Mouse (Mus musculus): ENCODE results near the gene Hes5.
A peak's percentile ranks its signal among the peaks of the same experiment; 100 is the strongest.

Hes5 gene

DNA sequence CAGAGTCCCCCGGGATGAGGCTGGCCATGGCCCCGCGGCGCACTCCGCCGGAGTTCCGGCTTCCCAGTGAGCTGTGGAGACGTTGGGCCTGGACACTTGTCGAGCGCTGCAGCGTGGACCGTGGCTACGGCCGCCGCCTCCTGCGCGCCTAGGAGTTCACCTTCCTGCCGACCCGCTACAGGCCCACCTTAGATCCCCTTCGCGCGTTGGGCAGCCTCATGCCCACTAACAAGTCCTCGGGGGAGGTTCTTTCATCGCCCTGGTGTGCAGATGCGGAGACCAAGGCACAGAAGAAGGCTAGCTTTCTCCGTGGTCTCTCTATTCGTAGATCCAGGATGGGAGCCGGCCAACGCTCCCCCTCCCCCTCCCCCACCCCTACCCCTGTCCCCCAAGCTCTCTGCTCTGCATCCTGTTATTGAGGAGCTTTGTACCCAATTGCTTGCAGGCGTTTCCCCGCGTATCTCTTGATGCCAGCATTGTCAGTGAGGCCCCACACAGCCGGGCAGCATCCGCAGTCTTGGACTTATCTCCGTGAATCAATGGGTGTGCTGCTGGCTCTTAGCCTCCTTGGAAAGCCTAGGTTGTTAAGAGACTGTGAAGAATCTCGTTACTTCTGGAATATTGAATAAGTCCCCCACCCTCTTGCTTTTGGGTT lies 4.0 kb downstream of the Hes5 start:
- DNase-seq (ENCODE audit: low read depth, low spot score): no peak

DNA sequence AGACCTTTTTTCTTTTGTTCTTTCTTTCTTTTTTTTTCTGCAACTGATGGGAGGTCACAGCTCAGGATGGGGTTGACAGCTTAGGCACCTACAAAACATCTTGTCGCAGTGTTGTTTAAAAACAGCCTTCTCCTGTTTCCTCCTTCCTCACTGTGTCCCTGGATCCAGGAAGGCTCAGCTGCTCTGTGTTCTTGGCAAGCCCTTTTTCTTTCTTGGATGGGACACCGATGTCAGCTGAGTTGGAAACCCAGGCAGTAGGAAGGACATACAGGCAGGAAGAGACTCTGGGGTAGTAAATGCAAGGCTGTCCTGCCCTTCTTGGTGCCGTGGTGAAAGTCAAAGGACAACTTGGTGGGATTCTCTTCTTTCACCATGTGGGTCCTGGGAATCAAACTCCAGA lies 5.1 kb downstream of the Hes5 start:
- DNase-seq (ENCODE audit: low read depth, low spot score): no peak

DNA sequence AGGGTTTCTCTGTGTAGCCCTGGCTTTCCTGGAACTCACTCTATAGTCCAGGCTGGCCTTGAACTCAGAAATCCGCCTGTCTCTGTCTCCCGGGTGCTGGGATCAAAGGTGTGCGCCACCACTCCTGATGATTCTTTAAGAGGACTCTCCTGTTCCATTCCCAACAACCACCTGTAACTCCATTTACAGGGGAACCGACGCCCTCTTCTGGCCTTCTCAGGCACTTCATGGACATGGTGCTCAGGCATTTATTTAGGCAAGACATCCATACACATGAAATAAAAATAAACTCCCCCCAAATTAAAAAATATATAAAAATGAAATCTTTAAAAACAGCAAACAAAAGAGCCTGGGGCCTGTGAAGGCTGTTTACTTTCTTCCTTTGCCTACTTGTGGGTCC lies 6.5 kb downstream of the Hes5 start:
- no peak for DNase-seq (ENCODE audit: low read depth, low spot score)

DNA sequence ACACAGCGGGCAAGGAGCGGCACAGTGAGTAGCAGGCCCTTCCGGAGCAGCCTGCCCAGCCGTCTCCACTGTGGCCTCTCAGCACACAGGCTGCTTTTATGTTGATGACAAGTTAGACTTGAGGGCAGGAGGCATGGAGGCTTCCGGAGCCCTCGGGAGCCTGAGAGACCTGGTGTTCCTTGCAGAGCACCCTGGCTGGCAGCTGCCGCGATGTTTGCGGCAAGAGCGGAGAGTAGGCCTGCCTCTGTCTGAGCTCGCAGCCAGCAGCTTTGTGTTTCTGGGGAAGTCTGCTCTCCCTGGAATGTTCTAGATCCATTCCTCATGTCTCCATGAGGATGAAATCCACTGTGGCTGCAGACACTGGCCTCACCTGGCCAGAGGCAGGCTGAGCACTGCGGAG lies 11.8 kb downstream of the Hes5 start:
- DNase-seq (ENCODE audit: low read depth, low spot score): no peak

DNA sequence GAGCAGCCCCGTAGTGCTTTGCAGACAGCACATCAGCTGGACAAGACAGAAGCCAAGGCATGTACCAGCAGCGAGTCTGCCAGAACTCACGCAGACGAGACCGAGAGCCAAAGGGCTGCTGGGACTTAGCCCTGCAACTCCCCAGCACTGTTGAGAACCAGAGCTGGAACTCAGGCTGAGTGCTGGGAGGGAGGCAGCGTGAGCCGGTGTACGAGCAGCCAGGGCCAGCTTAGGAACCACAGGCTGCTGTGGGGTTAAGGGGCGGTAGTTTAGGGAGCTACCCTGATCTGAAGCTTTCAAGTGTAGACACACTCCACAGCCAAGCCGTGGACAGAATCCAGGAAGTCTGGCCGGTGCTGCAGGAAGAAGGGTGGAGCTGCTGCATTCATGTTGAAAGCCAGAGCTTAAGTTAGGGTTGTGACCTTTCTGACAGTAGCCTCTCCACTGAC lies 13.5 kb downstream of the Hes5 start:
- DNase-seq (ENCODE audit: low read depth, low spot score): no peak

DNA sequence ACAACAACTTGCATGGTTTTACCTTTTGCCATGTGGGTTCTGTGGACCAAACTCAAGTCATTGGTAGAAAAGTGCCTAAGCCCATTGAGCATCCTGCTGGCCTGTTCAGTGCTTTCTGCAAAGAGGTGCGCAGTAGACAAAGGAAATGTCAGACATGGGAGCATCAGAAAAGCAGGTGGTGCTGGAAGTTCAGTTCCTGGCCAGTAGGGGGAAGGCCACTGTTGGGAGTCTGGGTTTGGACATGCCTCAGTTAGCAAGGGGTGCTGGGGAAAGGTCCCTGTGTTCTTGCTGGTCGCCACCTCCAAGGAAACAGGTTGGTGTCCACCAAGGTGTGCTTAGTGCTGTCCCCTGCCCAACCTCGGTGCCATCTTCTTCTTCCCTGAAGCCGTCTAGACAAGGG lies 19.4 kb downstream of the Hes5 start:
- no peak for DNase-seq (ENCODE audit: low read depth, low spot score)

DNA sequence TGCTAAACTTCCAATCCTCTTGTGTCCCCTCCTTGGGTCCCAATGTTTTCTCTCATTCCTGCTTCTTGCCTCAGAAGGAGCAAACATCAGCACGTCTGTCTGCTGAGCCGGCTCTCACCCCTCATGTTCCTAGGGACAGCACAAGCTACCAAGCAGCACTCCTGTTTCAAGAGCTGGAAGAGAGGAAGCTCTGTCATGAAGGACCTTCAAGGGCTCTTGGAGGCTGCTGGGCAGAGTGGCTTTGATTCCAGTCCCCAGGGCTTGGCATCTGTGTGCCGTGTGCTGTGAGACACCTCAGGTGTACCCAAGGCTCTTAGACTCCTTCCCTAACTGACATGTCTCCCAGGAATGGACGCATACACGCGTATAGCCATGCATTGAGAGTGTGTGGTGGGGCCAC lies 20.4 kb downstream of the Hes5 start:
- no peak for DNase-seq (ENCODE audit: low read depth, low spot score)

DNA sequence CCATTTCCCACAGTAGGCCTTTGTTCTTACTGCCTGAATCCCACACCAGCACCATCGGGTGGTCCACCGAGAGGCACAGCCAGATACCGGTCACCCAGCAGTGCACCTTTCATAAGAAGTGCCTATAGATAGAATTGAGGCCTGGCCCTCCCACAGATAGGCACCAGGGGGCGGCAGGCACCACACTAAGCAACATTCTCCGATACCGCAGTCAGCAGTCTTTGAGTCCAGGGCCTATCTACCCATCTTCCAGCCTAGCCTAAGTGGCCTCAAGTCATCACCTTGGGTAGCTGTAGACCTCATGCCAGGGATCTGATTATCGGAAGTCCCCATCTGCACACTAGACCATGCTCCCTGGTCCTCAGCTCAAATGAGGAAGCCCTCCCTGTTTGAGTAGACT lies 20.8 kb downstream of the Hes5 start:
- no peak for DNase-seq (ENCODE audit: low read depth, low spot score)

DNA sequence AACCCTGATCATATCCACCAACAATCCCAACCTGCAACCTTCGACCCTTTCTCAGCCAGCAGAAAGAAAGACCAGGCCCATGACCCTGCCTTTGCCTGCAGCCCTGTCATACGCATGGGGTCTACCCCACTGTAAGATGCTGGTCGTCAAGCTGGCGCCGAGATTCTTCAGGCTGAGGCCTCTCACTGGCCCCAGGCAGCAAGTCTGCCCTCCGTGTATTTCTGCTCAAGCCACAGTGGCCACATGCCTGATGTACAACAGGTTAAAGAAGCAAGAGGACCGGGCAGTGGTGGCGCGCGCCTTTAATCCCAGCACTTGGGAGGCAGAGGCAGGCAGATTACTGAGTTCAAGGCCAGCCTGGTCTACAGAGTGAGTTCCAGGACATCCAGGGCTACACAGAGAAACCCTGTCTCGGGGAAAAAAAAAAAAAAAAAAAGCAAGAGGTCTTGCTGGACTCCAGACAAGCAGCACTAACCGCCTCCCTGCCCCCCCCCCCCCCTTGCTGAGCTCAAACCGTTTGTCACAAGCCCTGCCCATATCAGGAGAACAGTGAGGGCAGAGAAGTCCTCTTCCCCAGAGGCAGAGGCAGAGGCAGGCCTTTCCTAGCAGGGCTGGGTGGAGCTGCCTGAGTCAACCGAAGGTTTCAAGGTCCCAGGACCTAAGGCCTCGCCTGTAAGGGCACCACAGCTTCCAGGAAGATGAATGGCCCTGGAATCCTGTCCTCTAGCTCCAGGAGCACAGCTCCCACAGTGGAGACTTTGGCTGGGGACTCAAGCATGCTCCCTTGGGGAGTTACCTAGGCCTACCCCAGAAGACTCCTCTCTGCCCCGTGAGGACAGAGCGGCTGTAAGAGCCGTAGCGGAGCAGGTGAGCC lies 21.8 kb downstream of the Hes5 start:
- no peak for DNase-seq (ENCODE audit: low read depth, low spot score)

DNA sequence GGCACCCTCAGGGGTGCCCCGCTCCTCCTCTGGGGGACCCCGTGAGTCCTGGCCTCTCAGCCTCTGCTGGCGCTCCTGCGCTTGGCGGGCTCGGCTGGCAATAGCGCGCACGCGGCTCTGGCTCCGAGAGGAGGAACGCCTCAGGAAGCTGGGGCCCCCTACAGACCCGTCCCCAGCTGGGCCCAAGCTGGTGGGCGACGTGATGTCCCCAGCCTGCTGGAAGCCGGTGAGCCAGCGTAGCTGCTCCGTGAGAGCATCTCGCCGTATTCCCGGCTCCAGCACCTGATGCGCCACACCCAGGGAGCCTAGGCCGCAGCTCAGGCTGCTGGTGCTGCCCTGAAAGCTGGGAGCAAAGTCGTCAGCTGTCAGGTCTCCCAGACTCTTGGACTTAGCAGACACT lies 23.0 kb downstream of the Hes5 start:
- no peak for DNase-seq (ENCODE audit: low read depth, low spot score)

DNA sequence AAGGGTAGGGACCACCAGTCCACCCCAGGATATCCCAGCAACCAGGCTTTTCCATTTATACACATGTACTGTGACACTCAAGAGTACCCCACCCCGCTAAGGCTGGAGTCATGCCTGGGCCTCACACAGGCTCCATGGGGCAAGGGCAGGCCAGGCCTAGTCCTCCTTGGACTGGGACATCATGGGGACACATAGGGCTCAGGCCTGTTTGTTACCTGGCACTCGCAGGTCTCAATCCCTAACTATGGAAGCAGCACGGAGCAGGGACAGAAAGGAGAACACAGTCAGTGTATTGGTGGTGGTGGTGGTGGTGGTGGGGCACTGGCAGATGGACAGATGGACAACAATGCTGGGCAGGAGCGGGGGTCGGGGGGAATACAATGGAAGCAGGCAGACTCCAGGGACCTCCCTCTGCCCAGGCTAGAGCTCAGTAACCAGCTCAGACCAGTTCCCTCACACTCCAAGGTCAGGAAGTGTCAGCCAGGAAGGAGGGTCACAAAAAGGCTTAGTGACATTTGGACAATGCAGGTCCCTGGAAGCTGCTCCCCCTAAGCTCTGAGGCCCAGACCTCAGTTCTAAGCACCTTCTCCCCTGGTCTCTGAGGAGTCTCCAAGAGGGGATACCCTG lies 24.5 kb downstream of the Hes5 start:
- no peak for DNase-seq (ENCODE audit: low read depth, low spot score)

DNA sequence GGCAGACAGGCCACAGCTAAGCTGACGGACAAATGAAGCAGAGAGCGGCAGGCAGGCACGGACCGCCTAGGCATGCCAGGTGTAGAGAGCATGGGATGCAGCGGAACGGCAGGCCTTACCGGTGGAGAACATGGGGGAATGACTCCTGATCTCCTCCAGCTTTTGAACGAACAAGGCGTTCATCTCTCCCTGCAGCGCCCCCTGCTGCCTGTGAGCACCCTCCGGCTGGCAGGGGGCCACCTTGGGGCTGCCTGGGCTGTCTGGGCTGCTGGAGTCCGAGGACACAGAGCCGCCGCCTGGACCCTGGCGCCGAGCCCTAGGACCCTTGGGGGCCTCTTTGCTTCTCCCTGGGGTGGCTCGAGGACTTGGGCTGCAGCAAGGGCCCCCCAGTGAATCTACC lies 25.4 kb downstream of the Hes5 start:
- DNase-seq (ENCODE audit: low read depth, low spot score): peak; percentile 54

DNA sequence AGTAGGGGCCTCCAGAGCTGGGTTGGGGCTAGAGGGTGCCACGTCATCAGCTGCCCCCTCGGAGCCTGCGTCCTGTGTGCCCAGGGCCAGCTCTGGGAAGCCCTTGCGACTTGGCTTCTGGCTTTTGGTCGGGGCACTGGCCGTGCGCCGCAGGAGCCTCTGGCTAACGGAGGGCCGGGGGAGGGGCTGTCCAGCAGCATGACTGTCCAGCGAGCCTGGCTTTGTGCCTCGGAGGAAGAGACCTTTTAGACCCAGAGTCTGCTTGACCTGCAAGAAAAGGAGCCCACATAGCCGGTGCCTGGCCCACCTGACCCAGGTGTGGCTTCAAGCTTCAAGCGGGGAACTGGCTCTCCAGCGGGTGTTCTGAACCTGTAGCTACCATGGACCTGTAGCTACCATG lies 26.0 kb downstream of the Hes5 start:
- no peak for DNase-seq (ENCODE audit: low read depth, low spot score)

DNA sequence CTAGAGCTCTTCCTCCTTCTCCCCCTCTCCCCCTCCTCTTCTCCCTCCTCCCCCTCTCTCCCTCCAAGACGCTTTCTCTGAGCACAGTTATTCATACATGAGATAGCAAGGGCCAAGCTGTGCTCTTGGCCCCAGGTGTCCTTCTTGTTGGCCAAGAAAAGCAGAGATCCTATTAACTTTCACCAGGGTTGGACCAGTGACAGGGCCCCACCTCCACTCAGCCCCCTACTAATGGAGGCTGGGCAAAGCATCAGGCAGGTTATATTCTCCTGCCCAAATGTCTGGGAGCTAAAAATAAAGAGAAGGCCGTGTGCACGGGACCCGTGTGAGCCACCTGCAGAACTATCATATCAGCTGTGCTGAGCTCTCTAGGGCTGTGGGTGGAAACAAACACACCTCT lies 34.2 kb downstream of the Hes5 start:
- DNase-seq (ENCODE audit: low read depth, low spot score): no peak

DNA sequence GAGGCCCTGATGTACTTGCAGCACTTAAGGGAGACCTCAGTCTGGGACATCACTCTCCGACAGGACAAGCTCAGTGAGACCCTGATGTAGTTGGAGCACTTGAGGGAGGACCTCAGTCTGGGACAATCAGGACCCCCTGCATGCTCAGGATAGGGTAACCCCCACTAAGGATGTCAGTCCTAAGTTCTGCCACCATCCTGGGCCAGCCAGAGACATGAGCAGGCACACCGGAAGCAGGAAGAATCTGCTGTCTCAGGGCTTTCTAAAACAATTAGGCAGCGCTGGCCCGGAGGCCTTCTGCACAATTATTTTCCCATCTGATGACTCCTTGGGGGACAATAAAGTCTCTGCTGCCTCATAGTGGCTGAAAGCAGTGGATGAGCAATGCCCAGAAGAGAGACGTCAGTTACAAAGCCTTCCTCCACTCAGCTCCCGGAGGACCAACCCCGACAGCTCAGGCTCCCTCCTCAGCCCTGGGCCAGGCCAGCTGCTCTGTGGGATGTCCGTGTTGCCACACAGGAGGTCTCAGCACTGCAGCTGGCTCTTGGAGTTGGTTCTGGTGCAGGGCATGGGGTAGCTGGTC lies 35.9 kb downstream of the Hes5 start:
- DNase-seq (ENCODE audit: low read depth, low spot score): no peak

DNA sequence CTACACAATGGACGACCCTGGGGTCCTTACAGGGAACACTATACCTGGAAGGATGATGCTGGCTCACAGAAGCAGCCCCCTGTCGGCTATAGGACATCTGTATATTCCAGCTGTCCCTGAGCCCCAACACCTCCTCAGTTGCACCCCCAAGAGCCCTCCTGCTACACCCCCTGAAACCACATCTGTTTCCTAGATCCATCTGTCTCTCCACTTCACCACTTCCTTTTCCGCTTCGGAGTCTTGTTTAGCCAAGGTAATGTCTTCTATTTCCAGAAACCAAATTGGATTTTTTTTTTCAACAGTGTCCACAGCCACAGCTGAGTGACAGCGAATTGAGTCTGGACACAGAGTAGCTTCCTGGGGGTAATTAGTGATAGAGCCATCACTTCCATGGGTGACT lies 38.7 kb downstream of the Hes5 start:
- DNase-seq (ENCODE audit: low read depth, low spot score): no peak

DNA sequence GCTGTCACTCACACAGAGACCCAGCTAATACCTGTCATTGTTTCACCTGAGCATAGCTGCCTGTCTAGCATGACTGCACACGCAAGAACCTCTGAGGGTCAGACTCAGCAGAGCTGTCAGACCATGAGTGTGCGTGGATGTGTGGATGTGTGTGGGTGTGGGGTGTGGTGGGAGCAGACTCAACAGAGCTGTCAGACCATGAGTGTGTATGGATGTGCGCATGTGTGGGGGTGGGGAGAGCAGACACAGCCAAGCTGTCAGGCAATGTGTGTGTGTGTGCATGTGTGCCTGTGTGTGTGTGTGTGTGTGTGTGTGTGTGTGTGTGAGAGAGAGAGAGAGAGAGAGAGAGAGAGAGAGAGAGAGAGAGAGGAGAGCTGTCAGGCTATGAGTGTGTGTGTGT lies 44.6 kb downstream of the Hes5 start:
- no peak for DNase-seq (ENCODE audit: low read depth, low spot score)

DNA sequence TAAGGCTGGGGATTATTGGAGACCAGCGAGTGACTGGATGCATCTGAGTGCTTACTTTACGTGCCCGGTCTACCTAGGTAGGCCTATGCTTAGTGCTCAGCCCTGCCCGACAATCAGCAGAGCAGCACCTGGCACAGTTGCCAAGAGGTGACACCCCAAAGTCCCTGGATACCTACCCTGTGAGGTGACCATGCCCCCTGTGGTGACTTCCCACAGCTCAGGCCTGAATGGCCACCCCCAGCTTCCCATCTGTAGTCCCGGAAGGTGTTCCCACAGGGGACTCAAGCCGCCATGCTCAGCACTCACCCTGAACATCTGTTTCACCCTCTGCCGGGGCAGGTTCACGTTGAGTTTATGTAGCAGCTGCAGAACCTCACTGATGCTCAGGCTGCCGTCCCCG lies 45.6 kb downstream of the Hes5 start:
- DNase-seq (ENCODE audit: low read depth, low spot score): no peak

DNA sequence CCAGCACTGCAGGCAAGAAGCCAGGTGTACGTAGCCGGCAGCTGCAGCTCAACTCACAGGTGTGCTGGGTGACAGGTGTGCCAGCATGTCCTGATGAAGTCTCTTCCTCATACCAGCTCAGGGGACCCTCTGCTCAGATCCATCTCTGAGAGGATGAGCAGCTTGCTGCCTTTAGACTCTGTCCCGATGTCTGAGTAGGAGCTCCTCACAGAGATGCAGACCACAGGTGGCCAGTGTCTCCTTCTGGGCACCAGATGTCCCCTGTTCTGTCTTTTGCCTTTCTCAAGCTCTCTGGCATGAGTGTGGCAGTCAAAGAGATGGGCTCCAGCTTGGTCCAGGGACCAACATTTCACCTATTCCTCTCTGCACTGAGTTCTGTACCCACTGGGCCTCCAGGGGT lies 46.9 kb downstream of the Hes5 start:
- DNase-seq (ENCODE audit: low read depth, low spot score): no peak

DNA sequence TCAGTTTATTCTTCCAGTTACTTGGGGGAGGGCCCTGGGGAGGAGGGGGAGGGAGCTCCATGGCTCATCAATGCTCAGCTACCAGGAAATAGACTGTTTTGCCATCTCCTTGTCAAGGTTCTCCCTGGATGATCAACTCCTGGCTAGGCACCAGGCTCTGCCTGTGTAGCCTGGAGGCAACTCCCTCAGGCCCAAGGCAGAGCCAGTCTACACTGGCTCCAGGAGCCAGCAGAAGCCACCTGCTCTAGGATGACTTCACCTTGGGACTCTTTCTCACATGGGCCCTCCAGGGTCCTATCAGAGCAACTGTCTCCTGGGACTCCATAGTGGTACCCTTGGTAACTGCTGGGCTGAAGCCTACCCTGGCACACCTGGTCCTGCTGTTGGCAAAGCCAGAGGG lies 47.4 kb downstream of the Hes5 start:
- DNase-seq (ENCODE audit: low read depth, low spot score): no peak

DNA sequence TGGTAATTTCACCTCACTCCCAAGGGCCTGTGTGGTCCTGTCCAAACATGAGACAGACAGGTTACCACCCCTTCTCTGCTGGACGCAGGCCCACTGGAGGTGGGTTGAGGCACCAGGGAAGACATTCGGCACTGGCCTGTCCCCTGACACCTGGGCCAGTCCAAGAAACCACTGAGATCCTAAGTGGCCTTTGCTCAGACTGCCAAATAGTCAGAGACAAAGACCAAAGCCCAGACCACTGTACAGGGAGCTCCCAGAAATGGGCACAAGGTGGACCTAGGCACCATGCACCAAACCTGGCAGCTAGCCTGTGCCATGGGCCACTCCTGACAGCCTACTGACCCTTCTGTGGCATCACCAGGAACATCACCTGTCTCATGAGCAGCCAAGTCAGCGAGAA lies 48.5 kb downstream of the Hes5 start:
- no peak for DNase-seq (ENCODE audit: low read depth, low spot score)

DNA sequence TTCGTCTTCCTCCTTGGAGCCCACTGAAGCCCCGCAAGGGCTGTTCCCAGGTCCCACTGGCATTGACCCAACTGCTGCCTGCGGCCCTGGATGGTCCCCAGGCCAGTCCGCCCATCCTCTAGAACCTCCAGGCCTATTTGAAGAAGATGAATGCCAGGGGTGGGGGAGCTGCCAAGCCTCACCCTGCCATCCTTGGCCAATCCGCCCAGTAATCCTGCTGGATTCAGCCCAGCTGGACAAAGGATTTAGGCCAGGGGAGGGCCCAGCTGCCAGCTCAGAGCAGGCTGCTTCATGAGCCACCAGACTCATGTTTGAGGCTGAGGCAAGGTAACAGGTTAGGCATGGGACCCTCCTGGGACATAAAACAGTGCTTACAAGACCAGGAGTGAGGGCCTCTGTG lies 50.1 kb downstream of the Hes5 start:
- no peak for DNase-seq (ENCODE audit: low read depth, low spot score)
